Mouse (Mus musculus) kidney, embryonic 15.5 days (tissue): ENCODE results near the gene Dnajc25. TPM values are rescaled to one million over a fixed set of nuclear protein-coding genes. Genes with fewer than 3 reads are reported as not detected.
A peak's percentile ranks its signal among the peaks of the same experiment; 100 is the strongest.

ENCODE experiments used
- ATAC-seq: fragments of 200-750 bp; cut with Nextera tagmentation; replicated peaks from 2 replicates; pipeline ENCODE4 v1.8.0; 2017; ENCODE audit warnings: moderate TSS enrichment; ENCODE audit not compliant: low FRiP score
- H3K27ac ChIP-seq: fragments of 300-500 bp; sonication (generic); 2 replicates; pipeline ENCODE4 v1.5.1; 2015; ENCODE audit warnings: mild to moderate bottlenecking, inconsistent platforms
- H3K27me3 ChIP-seq: fragments of 300-500 bp; sonication (generic); 2 replicates; pipeline ENCODE4 v1.6.1; 2015; ENCODE audit warnings: inconsistent platforms
- H3K36me3 ChIP-seq: fragments of 300-500 bp; sonication (generic); 2 replicates; pipeline ENCODE4 v1.6.1; 2015; ENCODE audit warnings: inconsistent platforms
- H3K4me1 ChIP-seq: fragments of 300-500 bp; sonication (generic); 2 replicates; pipeline ENCODE4 v1.6.1; 2015; ENCODE audit warnings: inconsistent platforms
- H3K4me2 ChIP-seq: fragments of 300-500 bp; sonication (generic); 2 replicates; pipeline ENCODE4 v1.6.1; 2015; ENCODE audit warnings: moderate library complexity, mild to moderate bottlenecking, inconsistent platforms
- H3K4me3 ChIP-seq: fragments of 300-500 bp; sonication (generic); replicated peaks from 2 replicates; pipeline ENCODE4 v1.5.1; 2015; ENCODE audit warnings: mild to moderate bottlenecking, inconsistent platforms
- H3K9ac ChIP-seq: fragments of 300-500 bp; sonication (generic); 2 replicates; pipeline ENCODE4 v1.6.1; 2015; ENCODE audit warnings: mild to moderate bottlenecking, inconsistent platforms
- H3K9me3 ChIP-seq: fragments of 300-500 bp; sonication (generic); replicated peaks from 2 replicates; pipeline ENCODE4 v1.6.1; 2016; ENCODE audit warnings: inconsistent platforms
- WGBS: fragments of 180-500 bp; shearing (Covaris S2); methylation state at CpG from one replicate; pipeline ENCODE4 v1.1.7; 2015; ENCODE audit warnings: mixed read lengths; 5-methylcytosine and 5-hydroxymethylcytosine counted together
- polyA plus RNA-seq: library from polyadenylated mRNA; unstranded; fragments of >200 nt; fragmentation: Nextera tagmentation; extraction: Ambion mirVana; gene quantifications from 2 replicates; pipeline ENCODE4 v1.2.1, GENCODE M21; 2015

Dnajc25 gene
- polyA plus RNA-seq, 1 experiment from 2014 or later, result 10.2 TPM

- Histone ChIP-seq H3K4me2 (no peak overlapping the region), H3K36me3 (no peaks in the 10 kb centered on the region), H3K9ac (no peak overlapping the region), H3K27ac (no peak overlapping the region), H3K4me1 (peaks cover 47% of the 10 kb centered on the region), H3K4me3 (no peak overlapping the region), H3K9me3 (no peaks in the 10 kb centered on the region), H3K27me3 (no peaks in the 10 kb centered on the region)
- 70% methylated on average over 6 of the region's 6 CpGs for WGBS
- ATAC-seq, result no peak
Measured at GRCm38 (mm10) chr4:59007016-59007415, 12.2 kb downstream of the Dnajc25 start.

DNA sequence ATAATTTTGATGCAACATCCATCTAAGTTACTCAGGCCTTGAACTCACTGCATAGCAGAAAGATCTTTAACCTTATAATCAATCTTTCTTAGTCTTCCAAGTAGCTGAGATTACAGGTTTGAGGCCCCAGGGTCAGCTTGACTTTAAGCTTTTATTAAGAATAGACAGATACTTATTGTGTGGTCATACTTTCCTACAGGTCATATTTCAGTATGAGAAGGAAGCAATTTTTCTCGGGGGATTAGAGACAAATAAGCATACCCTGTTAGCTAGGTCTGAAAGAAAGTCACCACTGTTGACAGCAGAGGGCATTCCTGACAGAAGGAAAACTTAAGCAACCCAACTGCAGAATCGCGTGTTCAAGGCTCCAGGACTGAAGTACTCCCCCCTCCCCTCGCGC is 13.1 kb downstream of the Dnajc25 start:
- Histone ChIP-seq H3K9me3 (no peaks in the 10 kb centered on the region), H3K4me2 (no peak overlapping the region), H3K27me3 (no peaks in the 10 kb centered on the region), H3K4me3 (no peak overlapping the region), H3K36me3 (no peaks in the 10 kb centered on the region), H3K4me1 (peaks cover 43% of the 10 kb centered on the region), H3K27ac (no peak overlapping the region), H3K9ac (no peak overlapping the region)
- WGBS, result 78% methylated on average over 5 of the region's 5 CpGs
- no peak for ATAC-seq

- Histone ChIP-seq H3K4me1 (peaks cover 38% of the 10 kb centered on the region), H3K4me2 (no peak overlapping the region), H3K27me3 (no peaks in the 10 kb centered on the region), H3K36me3 (0 out of 2 replicates have a peak, but pooled peaks cover 3% of the 10 kb centered on the region), H3K9me3 (no peaks in the 10 kb centered on the region), H3K27ac (no peak overlapping the region), H3K4me3 (no peak overlapping the region), H3K9ac (no peak overlapping the region)
- WGBS, result 89% methylated on average over 7 of the region's 7 CpGs
- no peak for ATAC-seq
Measured at GRCm38 (mm10) chr4:59009186-59009585, 14.3 kb downstream of the Dnajc25 start.

DNA sequence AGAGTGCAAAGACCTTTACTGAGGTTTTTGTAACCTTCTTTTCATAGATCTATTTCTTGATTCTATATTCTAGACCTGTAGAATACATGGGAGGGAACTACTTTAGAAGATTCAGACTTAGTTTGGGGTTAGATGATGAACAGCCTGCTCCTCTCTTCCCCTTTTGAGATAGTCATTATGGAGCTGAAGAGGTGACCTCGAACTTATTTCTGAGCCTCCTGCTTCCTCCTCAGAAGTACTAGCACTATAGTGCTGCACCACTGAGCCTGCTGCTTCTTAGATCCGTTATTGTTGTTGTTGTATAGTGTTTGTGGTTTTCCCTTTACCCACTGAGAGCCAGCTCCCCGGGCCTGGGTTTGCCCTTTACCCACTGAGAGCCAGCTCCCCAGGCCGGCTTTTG is 14.8 kb downstream of the Dnajc25 start:
- ATAC-seq, result no peak
- no peak overlapping the region for H3K4me3 ChIP-seq
- no peaks in the 10 kb centered on the region for H3K27me3 ChIP-seq
- no peak overlapping the region for H3K4me2 ChIP-seq
- H3K36me3 ChIP-seq, result 0 out of 2 replicates have a peak, but pooled peaks cover 5% of the 10 kb centered on the region
- no peak overlapping the region for H3K9ac ChIP-seq
- peaks cover 33% of the 10 kb centered on the region for H3K4me1 ChIP-seq
- H3K27ac ChIP-seq, result no peak overlapping the region
- WGBS, result 83% methylated on average over 4 of the region's 4 CpGs
- H3K9me3 ChIP-seq, result no peaks in the 10 kb centered on the region

- no peak for ATAC-seq
- WGBS, result 82% methylated on average over 3 of the region's 3 CpGs
- Histone ChIP-seq H3K9ac (no peak overlapping the region), H3K27me3 (no peaks in the 10 kb centered on the region), H3K36me3 (0 out of 2 replicates have a peak, but pooled peaks cover 5% of the 10 kb centered on the region), H3K4me2 (no peak overlapping the region), H3K9me3 (no peaks in the 10 kb centered on the region), H3K27ac (no peak overlapping the region), H3K4me1 (peaks cover 16% of the 10 kb centered on the region), H3K4me3 (no peak overlapping the region)
Measured at GRCm38 (mm10) chr4:59011446-59011845, 16.6 kb downstream of the Dnajc25 start.

DNA sequence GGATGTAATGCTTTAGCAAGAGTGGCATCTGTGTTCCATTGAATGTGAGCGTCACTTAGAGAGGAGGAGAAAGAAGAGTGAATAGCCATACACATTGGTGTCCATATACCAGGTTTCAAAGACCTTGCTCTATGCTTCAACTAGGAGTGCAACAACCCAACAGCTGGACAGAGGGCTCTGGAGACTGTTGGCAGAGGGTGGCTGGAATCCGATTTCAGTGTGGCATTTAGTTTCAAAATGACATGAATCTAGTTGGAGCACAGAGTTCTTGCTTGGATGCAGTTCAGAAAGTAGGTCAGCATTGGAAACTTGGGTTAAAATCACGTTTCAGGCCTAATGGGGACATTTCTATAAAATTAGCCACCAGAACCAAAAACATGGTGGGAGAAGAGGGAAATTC is 20.3 kb downstream of the Dnajc25 start:
- H3K4me1 ChIP-seq, result no peaks in the 10 kb centered on the region
- WGBS, result 75% methylated on average over 3 of the region's 3 CpGs
- ATAC-seq, result no peak
- H3K4me2 ChIP-seq, result no peak overlapping the region
- no peak overlapping the region for H3K27ac ChIP-seq
- H3K36me3 ChIP-seq, result peaks cover 30% of the 10 kb centered on the region
- no peaks in the 10 kb centered on the region for H3K27me3 ChIP-seq
- H3K9me3 ChIP-seq, result no peaks in the 10 kb centered on the region
- H3K9ac ChIP-seq, result no peak overlapping the region
- no peak overlapping the region for H3K4me3 ChIP-seq

DNA sequence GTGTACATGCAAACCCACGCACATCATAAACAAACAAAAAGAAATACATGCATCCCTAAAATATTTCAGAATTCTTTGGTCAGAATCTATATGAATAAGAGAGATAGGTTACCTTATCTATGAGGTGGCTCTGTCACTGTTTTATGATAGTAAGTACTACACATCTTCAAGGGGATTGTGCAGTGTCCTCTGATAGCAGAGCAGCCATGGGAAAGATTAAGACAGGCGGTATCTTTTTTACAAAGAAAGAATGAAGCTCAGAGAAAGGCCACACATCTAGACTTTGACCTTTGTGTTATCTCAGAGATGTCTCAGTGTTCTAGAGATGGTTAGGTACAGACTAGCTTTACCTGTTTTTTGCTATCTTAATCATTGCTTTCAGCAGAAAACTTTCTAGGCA is 22.1 kb downstream of the Dnajc25 start:
- Histone ChIP-seq H3K4me1 (no peaks in the 10 kb centered on the region), H3K4me3 (no peak overlapping the region), H3K9me3 (no peaks in the 10 kb centered on the region), H3K27me3 (no peaks in the 10 kb centered on the region), H3K36me3 (peaks cover 45% of the 10 kb centered on the region), H3K4me2 (no peak overlapping the region), H3K9ac (no peak overlapping the region), H3K27ac (no peak overlapping the region)
- 96% methylated on average over 2 of the region's 2 CpGs for WGBS
- ATAC-seq, result no peak

GRCm38 (mm10) chr4:59034325-59034917 is 39.6 kb downstream of the Dnajc25 start:
- Histone ChIP-seq H3K9me3 (peaks cover 3% of the 10 kb centered on the region), H3K27ac (no peak overlapping the region), H3K36me3 (peaks cover 8% of the 10 kb centered on the region), H3K4me1 (peaks cover 15% of the 10 kb centered on the region), H3K4me3 (peak overlapping the region; percentile 88), H3K9ac (peak overlapping the region; percentile 83), H3K27me3 (no peaks in the 10 kb centered on the region), H3K4me2 (peak overlapping the region; percentile 86)
- 73% methylated on average over 10 of the region's 10 CpGs for WGBS
- ATAC-seq, result no peak

- 9% methylated on average over 75 of the region's 76 CpGs for WGBS
- peaks cover 15% of the 10 kb centered on the region for H3K4me1 ChIP-seq
- peak within 1 kb of the TSS; percentile 75 for H3K27ac ChIP-seq
- H3K9ac ChIP-seq, result peak within 1 kb of the TSS; percentile 83
- H3K36me3 ChIP-seq, result peaks cover 15% of the 10 kb centered on the region
- no peaks in the 10 kb centered on the region for H3K27me3 ChIP-seq
- ATAC-seq, result peak; percentile 93
- H3K4me3 ChIP-seq, result peak within 1 kb of the TSS; percentile 88
- H3K9me3 ChIP-seq, result no peaks in the 10 kb centered on the region
- peak within 1 kb of the TSS; percentile 86 for H3K4me2 ChIP-seq
Measured at GRCm38 (mm10) chr4:59034918-59035785, 40.3 kb downstream of the Dnajc25 start, which contains the start of gene Gng10. Gng10 (plus strand) TSS chr4:59035088.

DNA sequence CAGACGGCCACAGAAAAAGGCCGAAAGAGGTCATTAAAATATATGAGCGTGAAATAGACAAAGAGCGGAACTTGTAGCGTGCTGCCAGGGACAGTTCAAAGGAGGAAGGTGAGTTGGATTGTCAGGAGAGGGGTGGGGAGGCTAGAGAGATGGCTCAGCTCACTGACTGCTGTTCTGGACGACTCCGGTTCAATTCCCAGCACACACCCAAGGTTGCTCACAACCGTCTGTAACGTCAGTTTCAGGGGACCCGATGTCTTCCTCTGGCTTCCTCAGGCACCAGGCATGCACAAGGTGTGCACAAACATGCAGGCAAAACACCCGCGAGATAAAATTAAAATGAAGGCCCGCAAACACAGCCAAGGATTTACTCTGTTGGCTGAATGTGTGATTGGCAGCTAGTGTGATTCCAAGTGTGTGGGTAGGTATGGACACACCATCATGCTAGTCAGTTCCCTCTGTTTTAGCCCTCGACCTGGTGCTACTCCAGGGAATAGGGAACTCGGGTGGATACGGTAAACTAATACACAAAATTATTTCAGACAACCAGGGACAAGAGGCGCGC is 41.0 kb downstream of the Dnajc25 start:
- Histone ChIP-seq H3K9me3 (no peaks in the 10 kb centered on the region), H3K4me3 (peak overlapping the region; percentile 88), H3K36me3 (peaks cover 22% of the 10 kb centered on the region), H3K9ac (peak overlapping the region; percentile 83), H3K4me1 (peaks cover 15% of the 10 kb centered on the region), H3K4me2 (peak overlapping the region; percentile 86), H3K27ac (peak overlapping the region; percentile 75; the same call in 1 of the 2 replicates), H3K27me3 (no peaks in the 10 kb centered on the region)
- ATAC-seq, result peak; percentile 8; the same call in 1 of the 2 replicates
- 57% methylated on average over 18 of the region's 18 CpGs for WGBS

DNA sequence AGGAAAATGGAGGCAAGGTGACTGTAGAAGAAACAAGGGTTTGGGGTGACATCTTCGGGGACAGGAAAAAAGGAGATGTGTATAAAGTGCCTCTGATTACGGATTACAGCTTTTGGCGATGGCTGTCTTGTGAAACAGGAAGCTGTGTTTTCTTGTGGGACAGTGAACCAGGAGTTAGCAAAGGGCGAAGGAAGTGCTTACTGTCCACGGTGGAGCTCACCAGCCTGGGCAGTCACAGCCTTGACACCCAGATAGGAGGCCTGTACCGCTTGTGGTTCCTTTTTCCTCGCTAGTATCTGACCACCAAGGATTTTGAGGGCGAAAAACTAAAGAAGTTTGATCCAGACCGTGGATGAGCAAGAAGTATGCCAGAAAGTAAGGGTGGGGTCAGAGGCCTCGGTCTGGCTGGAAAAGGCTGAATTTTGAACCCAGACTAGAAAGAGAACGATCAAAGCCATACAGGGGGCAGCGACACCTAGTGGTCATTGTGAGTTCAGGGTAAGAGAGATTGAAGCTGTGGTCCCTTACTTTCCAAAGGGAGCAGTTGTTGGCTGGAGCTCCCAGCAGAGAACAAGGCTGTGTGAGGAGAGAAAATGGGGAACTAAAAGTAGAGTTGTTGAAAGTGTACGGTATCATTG is 41.7 kb downstream of the Dnajc25 start:
- Histone ChIP-seq H3K9me3 (no peaks in the 10 kb centered on the region), H3K27ac (no peak overlapping the region), H3K4me1 (peaks cover 15% of the 10 kb centered on the region), H3K4me3 (no peak overlapping the region), H3K27me3 (no peaks in the 10 kb centered on the region), H3K4me2 (peak overlapping the region; percentile 22; the same call in 1 of the 2 replicates), H3K9ac (no peak overlapping the region), H3K36me3 (peaks cover 27% of the 10 kb centered on the region)
- 0 out of 2 replicates have a peak, but pooled peaks have one; percentile 26 for ATAC-seq
- 56% methylated on average over 13 of the region's 13 CpGs for WGBS
